Mouse (Mus musculus) ES-E14 (cell line): Measurements from ENCODE around the gene Dck. TPM values are rescaled to one million over a fixed set of nuclear protein-coding genes. Genes with fewer than 3 reads are reported as not detected.
A peak's percentile ranks its signal among the peaks of the same experiment; 100 is the strongest.

Source experiments
- DNase-seq: peaks from one replicate; pipeline ENCODE4 v3.0.0-alpha.2; 2013; ENCODE audit warnings: low read depth, low spot score
- H3K27ac ChIP-seq: 2 replicates; pipeline ENCODE4 v1.5.1; 2012; ENCODE audit warnings: low read depth, mild to moderate bottlenecking, low read length, moderate library complexity, mixed read lengths; ENCODE audit not compliant: poor library complexity, insufficient read depth, severe bottlenecking
- H3K36me3 ChIP-seq: 2 replicates; pipeline ENCODE4 v1.6.1; 2012; ENCODE audit warnings: mild to moderate bottlenecking, low read length, moderate library complexity, mixed read lengths; ENCODE audit not compliant: control insufficient read depth, poor library complexity, insufficient read depth, severe bottlenecking
- H3K4me1 ChIP-seq, 2 experiments: fragments of 150-350 bp in 1 of 2; sonication (generic) in 1 of 2; 2 replicates each; pipeline ENCODE4 v1.6.1; 2012; ENCODE audit warnings: low read length in 2 of 2, mild to moderate bottlenecking in 1 of 2, mixed read lengths in 1 of 2; ENCODE audit not compliant: control insufficient read depth in 2 of 2, insufficient read depth in 2 of 2, poor library complexity in 1 of 2
- H3K4me3 ChIP-seq, 2 experiments: fragments of 150-350 bp in 1 of 2; sonication (generic) in 1 of 2; 2 replicates each; pipeline ENCODE4 v1.5.1; 2012; ENCODE audit warnings: low read length in 2 of 2, low read depth in 1 of 2, mild to moderate bottlenecking in 1 of 2, mixed read lengths in 1 of 2; ENCODE audit not compliant: insufficient read depth in 1 of 2, poor library complexity in 1 of 2, severe bottlenecking in 1 of 2
- H3K9ac ChIP-seq: 2 replicates; pipeline ENCODE4 v1.6.1; 2012; ENCODE audit warnings: low read depth, mild to moderate bottlenecking, low read length, mixed read lengths; ENCODE audit not compliant: poor library complexity, insufficient read depth, severe bottlenecking
- H3K9me3 ChIP-seq: fragments of 150-350 bp; sonication (generic); 2 replicates; pipeline ENCODE4 v1.6.1; 2012; ENCODE audit warnings: low read depth, mild to moderate bottlenecking, low read length; ENCODE audit not compliant: control insufficient read depth, insufficient read depth
- CHD2 ChIP-seq: IDR thresholded peaks from 2 replicates; pipeline ENCODE4 v1.6.1; 2014; ENCODE audit warnings: mild to moderate bottlenecking, low read depth, low read length, inconsistent platforms
- HCFC1 ChIP-seq: IDR thresholded peaks from 2 replicates; pipeline ENCODE4 v1.6.1; 2012; ENCODE audit warnings: low read length, inconsistent platforms, borderline replicate concordance; ENCODE audit not compliant: insufficient read depth
- MAFK ChIP-seq: IDR thresholded peaks from 2 replicates; pipeline ENCODE4 v1.6.1; 2014; ENCODE audit warnings: mild to moderate bottlenecking, low read depth, low read length, inconsistent platforms; ENCODE audit not compliant: insufficient read depth
- ZC3H11A ChIP-seq: IDR thresholded peaks from 2 replicates; pipeline ENCODE4 v1.6.1; 2012; ENCODE audit warnings: low read depth, mild to moderate bottlenecking, inconsistent platforms, low read length, borderline replicate concordance
- ZNF384 ChIP-seq: IDR thresholded peaks from 2 replicates; pipeline ENCODE4 v1.6.1; 2012; ENCODE audit warnings: low read depth, low read length, inconsistent platforms
- in situ Hi-C, 2 experiments: fragments of 600-800 bp; cut with MboI; formaldehyde crosslinking; loops; one replicate each; pipeline ENCODE4 v1.15.1; 2025; ENCODE audit warnings: low sequenced_read_pairs in 2 of 2, inconsistent platforms in 1 of 2; ENCODE audit not compliant: unreplicated experiment in 2 of 2
- total RNA-seq: library from RNA; depleted of rRNA; stranded (reverse); fragments of 300-350 nt; gene quantifications from 2 replicates; pipeline ENCODE4 v1.2.3, GENCODE M21; 2012

Gene Dck
- total RNA-seq, 1 experiment: 18.2 TPM

DNA sequence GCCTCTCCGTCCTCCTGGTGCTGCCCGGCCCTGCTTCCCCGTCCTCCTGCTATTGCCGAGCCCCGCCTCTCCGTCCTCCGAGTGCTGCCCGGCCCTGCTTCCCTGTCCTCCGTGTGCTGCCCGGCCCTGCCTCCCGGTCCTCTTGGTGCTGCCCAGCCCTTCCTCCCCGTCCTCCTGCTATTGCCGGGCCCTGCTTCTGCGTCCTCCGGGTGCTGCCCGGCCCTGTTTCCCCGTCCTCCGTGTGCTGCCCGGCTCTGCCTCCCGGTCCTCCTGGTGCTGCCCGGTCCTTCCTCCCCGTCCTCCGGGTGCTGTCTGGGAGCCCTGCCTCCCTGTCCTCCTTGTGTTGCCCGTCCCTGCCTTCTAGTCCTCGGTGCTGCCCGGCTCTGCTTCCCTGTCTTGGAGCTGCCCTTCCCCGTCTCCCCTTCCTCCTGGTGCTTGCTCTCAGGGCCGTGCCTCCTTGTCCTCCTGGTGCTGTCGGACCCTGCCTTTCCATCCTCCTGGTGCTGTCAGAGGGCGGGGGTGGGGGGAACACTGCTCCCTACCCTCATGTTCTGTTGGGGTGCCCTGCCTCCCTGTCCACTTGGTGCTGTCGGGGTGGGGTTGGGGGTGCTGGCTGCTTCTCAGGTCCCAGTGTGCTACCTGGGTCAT is 43.1 kb upstream of the Dck start:
- no peaks in the 10 kb centered on the region for H3K36me3 ChIP-seq
- no peak for DNase-seq
- no peak overlapping the region for H3K27ac ChIP-seq
- H3K9me3 ChIP-seq: no peaks in the 10 kb centered on the region
- H3K9ac ChIP-seq: peak overlapping the region; percentile 86
- in situ Hi-C loops: no loop called here
- TF ChIP-seq HCFC1 (no peak), ZNF384 (no peak), MAFK (no peak), ZC3H11A (no peak), CHD2 (no peak)
- peaks cover 3 to 9% of the 10 kb centered on the region in 2 experiments; a peak in 2 of 4 replicates for H3K4me1 ChIP-seq
- H3K4me3 ChIP-seq: peak overlapping the region; percentile 80 to 95

DNA sequence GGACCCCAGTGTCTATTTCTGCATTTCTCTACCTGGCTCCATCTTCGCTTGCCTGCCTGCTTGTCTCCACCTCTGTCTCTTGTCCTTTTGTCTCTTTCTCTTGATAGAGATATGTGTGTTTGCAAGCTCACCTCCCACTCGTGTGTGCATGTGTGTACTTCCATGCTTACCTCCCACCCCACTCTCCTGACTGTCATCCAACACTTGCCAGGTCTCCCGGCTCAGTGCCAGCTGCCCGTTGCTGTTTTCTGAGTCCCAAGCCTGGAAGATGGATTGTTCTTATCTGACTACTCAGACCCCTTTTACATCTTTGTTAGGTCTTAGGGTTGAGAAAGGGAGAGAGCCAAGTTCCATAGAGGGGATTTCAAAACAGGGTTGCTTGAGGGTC is 42.6 kb upstream of the Dck start:
- H3K4me3 ChIP-seq: peak overlapping the region; percentile 80 to 95; a peak in 2 of 4 replicates
- H3K4me1 ChIP-seq: peaks cover 3 to 9% of the 10 kb centered on the region in 2 experiments; a peak in 2 of 4 replicates
- H3K27ac ChIP-seq: no peak overlapping the region
- no peaks in the 10 kb centered on the region for H3K36me3 ChIP-seq
- no peak for DNase-seq
- H3K9ac ChIP-seq: no peak overlapping the region
- no peaks in the 10 kb centered on the region for H3K9me3 ChIP-seq
- in situ Hi-C loops: no loop called here
- TF ChIP-seq ZC3H11A: no peak
- no peak for TF ChIP-seq HCFC1
- no peak for TF ChIP-seq MAFK
- TF ChIP-seq CHD2: no peak
- TF ChIP-seq ZNF384: no peak

DNA sequence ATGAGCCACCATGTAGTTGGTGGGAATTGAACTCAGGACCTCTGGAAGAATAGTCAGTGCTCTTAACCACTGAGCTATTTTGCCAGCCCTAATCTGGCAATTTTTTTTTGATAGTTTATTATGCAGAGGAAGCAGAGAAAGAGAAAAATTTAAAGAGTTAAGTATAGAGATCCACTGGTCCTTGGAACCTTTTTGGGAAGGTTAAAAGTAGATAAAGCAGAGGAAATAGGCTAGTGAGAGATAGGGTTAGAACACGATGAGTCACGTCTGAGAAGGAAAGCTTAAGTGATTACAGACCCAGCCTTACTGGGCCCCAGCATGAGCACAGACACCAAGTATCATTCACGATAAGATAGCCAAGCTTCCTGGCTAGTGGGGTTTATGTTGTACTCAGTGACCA is 40.8 kb upstream of the Dck start:
- Histone ChIP-seq H3K4me3 (no peak overlapping the region), H3K36me3 (no peaks in the 10 kb centered on the region), H3K9me3 (no peaks in the 10 kb centered on the region), H3K4me1 (peaks cover 3 to 9% of the 10 kb centered on the region in 2 experiments; a peak in 2 of 4 replicates), H3K9ac (no peak overlapping the region), H3K27ac (no peak overlapping the region)
- no peak for TF ChIP-seq ZC3H11A
- TF ChIP-seq HCFC1: no peak
- no peak for TF ChIP-seq ZNF384
- no peak for TF ChIP-seq CHD2
- no peak for TF ChIP-seq MAFK
- no peak for DNase-seq
- in situ Hi-C loops: no loop called here

- Histone ChIP-seq H3K9me3 (no peaks in the 10 kb centered on the region), H3K36me3 (no peaks in the 10 kb centered on the region), H3K4me3 (no peak overlapping the region), H3K27ac (no peak overlapping the region), H3K9ac (no peak overlapping the region), H3K4me1 (no peaks in the 10 kb centered on the region)
- DNase-seq: no peak
- TF ChIP-seq CHD2: no peak
- no peak for TF ChIP-seq MAFK
- no peak for TF ChIP-seq ZC3H11A
- TF ChIP-seq HCFC1: no peak
- TF ChIP-seq ZNF384: no peak
- in situ Hi-C loops: no loop called here
These were observed 37.1 kb upstream of the Dck start for GRCm38 (mm10) chr5:88727593-88728144.
